Mouse (Mus musculus): Measurements from ENCODE around the gene Gm8947.

GRCm38 (mm10) chr1:151156129-151156528, 36.0 kb upstream of the Gm8947 start:
- no peak for TF ChIP-seq CTCF (IDR thresholded peaks at IDR 0.05; ENCODE audit: extremely low read depth, insufficient read length, insufficient replicate concordance, low read depth, low read length)
- TF ChIP-seq POLR2A (IDR thresholded peaks at IDR 0.05; ENCODE audit: low read depth, low read length), result no peak
